Mouse (Mus musculus) adipocyte (in vitro differentiated cells): Measurements from ENCODE around the gene Fnip1.
A peak's percentile ranks its signal among the peaks of the same experiment; 100 is the strongest.
"Not testable (repeated sequence)": the region's sequence is repeated elsewhere in the genome, so short reads cannot be mapped to it uniquely, and the experiment has no call there.

ENCODE experiments used
- DNase-seq: peaks from one replicate; pipeline ENCODE4 v3.0.0-alpha.2; 2016; ENCODE audit warnings: low spot score

The Fnip1 gene

DNA sequence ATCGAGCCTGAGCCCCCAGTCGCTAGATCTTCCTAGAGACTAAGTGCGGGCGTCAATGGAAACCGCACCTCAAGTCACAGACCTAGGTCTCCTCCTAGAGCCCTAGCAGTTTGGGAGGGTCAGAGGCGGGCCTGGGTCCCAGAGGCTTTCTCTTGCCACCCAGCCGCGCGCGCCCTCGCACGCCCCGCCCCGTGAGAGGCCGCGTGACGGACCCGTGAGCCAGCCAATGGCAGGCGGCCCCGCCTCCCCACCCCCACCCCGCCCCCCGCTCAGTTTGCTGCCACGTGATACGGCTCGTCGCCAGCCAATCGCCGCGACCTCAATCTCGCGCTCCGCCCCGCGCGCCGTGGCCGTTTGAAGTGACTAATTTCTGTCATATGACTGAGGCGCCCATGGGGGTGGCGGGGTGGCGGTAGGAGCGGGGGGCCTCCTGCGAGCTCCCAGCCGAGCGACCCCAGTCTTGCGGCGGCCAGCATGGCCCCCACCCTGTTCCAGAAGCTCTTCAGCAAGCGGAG is at the start of gene Fnip1:
Gene Fnip1 (plus strand): TSS at position 377 of the 515 bp plus-strand sequence.
- DNase-seq = peak; percentile 89

DNA sequence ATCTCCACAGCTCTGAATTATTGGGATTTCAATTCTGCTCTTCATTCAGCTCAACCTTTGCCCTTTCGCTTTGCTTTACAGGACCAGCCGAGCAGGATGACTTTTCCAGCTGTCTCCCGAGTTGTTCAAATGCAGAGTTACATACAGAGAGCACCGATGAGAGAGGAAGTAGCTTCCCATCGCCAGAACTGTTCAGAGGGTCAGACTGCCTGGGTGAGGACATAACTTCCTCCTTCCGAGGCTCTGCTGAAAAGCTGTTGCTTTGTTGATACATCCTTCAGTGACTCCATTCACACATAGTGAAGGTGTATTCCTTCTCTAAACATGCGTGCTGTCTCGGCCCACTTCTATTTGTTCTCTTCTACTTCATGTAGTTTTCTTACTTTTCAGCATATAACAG is 47.6 kb upstream of the Fnip1 start:
- DNase-seq = no peak

DNA sequence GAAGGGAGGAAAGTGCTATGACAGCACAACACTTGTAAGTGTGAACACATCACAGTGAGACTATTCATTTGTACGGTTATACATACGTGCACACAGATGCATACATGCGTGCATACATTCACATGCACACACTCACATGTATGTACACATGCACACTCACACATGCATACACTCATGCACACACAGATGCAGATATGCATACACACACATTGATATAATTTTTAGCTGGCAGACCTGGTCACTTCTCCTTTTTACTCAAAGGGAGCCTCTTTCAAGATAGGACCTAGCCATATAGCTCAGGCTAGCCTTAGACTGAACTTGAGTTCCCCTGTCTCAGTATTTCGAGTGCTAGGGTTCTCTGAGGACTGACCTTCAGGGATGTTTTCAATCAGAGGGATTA is 46.7 kb upstream of the Fnip1 start:
- no peak for DNase-seq

DNA sequence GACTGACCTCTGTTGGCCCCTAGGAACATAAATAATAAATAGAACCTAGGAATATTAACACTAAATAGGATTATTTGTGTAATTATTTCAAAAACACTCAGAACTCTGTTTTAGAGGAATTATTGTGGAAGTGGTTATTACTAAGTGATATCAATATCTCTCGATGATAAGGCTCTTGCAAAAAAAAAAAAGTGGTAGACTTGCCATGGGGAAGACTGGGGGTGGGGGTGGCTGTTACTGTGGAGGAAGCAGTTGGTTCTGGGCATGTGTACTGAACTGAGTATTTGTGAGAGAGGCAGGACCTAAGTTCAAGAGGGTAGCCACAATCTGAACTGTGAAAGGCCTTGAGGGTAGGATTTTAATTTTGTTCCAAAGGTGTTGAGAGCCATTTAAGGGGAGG is 41.3 kb upstream of the Fnip1 start:
- no peak for DNase-seq

DNA sequence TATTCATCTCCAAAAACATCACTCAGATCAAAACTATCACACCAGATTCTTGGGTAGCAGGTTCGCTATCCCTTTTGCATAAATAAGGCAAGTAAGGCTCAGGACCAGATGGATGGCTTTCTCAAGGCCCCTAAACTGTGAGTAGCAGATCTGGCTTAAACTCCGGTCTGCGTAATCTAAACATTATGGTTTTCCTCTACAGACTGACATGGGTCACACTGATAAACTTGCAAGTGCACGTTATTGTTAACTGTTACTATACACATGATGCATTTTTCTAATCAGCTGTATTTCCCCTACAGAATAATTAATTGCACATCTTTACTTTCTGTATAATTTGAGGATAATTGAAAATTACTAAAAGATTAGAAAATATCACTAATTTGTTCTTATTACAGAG is 39.9 kb upstream of the Fnip1 start:
- no peak for DNase-seq

DNA sequence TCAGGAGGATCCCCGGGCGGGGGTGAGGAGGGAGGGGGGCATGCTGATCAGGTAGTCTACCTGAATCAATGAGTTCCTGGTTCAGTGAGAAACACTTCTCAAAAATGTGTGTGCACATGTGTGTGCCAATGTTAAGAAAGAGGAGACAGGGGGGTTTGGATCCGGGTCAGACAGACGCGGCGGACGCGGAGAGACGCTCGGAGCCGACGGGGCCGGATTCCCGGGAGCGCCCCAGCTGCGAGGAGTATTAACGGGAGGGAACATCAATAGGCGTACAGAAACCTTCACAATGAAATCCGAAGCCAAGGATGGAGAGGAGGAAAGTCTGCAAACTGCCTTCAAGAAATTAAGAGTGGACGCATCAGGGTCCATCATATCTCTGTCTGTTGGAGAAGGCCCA is 37.2 kb upstream of the Fnip1 start:
- DNase-seq = not testable (repeated sequence)

DNA sequence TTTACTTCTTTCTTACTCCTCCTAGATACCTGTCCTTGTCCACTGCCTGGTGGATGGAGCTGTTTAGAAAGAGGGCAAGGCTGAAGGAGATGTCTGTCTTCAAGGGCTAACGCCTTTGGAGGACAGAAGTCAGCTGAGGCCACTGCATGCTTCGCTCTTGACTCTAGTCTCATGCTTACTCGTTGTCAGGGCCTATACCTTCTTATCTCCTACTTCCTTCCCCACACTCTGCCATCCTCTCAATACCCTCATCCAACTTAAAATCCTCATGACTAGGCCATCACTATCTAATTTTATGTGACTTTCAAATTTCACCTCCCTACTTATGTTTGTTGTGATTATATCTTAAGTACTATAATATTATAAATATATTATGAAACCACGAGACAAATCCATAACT is 33.1 kb upstream of the Fnip1 start:
- DNase-seq = no peak

DNA sequence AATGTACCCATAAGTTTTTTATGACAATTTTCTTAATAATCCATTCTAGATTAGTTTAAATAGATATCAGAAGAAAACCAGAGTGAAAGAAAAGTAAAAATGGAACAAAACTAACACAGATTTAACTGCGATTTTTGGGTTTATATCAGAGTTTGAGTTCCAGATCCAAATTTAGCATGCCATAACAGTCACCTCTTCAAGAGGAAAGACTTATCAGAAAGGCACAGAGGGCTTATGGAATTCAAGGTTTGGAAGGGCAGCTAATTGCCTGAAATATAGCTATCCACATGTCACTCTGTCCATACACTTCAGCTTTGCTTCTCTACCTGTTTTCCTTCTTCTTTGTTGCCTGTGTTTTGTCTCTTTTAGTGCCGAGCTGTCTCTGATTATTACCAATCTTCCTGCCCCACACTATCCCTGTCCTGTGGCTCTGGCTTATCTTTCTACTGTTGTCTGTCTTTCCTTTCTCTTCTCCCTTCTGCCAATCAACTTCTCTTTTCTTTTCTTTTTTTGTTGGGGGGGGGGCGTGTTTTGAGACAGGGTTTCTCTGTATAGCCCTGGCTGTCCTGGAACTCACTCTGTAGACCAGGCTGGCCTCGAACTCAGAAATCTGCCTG is 31.0 kb upstream of the Fnip1 start:
- DNase-seq = no peak

DNA sequence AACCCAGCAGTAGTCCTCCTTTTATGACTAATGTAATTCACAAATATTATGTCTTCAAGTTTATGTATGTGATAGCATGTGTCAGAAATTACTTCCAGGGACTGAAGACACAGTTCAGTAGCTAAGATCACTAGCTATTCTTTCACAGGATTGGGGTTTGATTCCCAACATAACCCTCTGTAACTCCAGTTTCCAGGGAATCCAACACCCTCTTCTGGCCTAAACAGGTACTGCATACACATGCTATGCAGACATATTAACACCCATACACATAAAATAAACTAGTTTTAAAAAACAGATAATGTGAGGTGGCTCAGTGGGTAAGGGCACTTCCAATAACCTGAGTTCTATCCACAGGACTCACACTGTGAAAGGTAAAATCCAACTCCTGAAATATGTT is 27.4 kb upstream of the Fnip1 start:
- no peak for DNase-seq

DNA sequence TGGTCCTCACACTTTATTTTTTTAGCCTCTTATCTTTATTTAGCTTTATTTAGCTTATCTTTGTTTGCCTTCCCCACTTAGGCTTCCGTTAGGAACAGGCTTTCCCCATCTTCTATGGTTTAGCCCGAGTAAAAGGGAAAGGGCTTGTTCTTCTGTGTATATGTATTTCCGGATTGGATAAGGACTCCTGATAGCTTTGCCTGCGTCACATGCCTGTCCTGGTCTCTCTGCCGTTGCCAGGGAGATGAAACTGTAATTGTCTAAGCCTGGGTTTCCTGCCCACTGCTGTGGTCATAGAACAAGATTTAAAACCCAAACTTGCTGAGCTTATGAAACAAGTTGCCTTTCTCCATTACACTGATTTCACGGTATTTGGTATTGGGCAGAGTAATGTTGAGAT is 25.0 kb upstream of the Fnip1 start:
- no peak for DNase-seq

DNA sequence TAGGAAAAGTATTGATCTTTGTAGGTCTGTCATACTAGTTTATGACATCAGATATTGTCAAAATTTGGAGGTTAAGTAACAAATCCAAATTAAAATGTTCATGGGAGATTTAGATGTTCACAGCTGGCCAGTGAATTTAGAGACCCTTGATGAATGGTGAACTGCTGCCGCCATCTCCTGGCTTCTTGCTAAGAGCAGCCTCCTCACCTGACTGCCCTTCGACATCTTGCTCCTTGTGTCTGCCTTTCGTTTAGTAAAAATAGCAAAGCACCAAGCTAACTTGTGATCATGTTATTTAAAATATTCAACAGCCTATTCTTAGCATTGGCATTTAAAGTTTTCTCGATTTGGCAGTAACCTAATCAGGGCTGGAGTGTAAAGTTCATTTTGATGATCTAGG is 15.0 kb upstream of the Fnip1 start:
- DNase-seq = no peak

DNA sequence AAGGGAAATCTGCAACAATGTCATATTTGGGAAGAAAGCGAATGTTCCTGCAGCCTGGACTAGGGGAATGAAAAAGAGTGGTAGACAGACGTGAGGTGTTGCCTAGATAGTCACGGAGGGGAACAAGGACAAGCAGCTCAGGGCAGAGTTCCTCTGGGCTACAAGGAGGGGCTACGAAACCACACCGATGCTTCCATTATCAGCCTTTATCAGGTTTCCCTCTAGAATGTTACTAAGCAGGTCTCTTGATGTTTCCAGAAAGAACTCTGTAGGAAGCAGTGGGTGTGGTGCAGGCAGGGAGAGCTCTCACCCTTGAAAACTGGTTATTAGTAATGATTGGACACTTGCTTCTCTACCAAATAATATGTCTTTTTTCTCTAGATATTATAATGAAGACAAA is 11.7 kb upstream of the Fnip1 start:
- no peak for DNase-seq

DNA sequence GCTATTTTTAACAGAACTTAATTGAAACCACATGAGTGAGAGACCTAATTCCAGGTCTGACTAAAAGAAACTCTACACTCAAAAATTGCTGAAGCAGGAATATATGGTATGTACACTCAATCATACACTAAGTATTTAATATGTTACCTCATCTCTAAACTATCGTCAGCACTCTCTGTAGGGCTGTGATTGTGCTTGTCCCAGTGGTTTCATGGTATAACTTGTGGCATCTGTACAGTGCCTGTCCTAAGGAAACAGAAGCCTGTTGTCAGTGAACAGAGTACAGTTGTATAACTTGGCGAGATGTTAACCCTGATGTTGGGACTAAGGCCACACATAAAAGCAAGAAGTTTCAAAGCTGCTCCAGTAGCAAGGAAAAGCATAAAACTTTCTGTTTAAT is 10.9 kb upstream of the Fnip1 start:
- no peak for DNase-seq

DNA sequence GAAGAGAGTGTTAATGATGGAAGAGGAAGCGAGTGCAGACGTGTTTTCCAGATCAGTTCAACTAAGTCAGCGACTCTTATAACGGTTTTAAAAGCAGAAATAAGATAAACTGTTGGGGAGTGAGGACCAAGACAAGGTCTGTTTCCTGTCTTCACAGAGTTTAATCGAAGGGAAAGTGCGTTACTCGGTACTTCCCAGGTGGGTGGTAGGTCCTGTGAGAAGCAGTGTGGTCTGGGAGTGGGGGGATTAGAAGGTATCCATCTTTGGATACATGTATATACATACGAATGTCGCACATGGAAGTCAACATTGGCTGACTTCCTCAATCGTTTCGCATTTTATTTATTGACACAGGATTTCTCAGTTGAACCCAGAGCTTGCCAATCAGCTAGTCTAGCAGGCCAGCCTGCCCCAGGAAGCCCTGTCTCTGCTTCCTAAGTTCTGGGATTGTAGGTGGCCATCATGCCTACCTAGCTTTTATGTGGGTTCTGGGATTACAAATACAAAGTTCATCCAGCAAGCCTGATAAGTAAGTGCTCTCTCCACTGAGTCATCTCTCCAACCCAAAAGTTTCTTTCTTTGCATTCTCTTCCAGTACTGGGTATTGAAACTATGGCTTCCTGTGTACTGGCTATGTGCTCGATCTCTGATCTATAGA is 10.2 kb upstream of the Fnip1 start:
- no peak for DNase-seq

DNA sequence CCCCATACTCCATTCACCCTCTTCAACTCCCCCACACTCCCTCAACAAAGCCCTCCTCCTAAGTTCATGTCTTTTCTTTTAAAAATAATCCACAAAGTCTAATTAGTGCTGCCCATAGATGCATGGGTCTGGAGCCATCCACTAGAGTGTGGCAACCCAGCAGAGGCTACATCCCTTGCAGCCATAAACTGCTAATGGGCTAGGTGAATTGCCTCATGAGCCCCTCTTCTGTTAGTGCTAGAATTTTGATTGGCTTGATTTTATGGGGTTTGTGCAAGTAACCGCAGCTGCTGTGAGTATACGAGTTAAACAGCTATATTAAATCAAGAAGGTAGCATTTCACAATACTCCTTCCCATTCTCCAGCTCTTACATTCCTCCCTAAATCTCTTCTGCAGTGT is 8.8 kb upstream of the Fnip1 start:
- DNase-seq = no peak

DNA sequence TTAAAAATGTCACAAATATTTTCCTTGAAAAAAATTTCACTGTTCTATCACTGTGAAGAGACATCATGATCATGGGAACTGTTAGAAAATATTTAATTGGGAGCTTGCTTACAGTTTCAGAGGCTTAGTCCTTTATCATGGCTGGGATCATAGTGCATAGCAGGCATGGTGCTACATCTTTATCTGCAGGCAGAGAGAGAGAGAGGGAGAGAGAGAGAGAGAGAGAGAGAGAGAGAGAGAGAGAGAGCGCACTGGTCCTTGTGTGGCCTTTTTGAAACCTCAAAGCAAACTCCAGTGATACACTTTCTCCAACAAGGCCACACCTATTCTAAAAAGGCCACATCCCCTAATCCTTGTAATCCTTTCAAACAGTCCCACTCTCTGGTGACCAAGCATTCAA is 2.2 kb upstream of the Fnip1 start:
- no peak for DNase-seq

DNA sequence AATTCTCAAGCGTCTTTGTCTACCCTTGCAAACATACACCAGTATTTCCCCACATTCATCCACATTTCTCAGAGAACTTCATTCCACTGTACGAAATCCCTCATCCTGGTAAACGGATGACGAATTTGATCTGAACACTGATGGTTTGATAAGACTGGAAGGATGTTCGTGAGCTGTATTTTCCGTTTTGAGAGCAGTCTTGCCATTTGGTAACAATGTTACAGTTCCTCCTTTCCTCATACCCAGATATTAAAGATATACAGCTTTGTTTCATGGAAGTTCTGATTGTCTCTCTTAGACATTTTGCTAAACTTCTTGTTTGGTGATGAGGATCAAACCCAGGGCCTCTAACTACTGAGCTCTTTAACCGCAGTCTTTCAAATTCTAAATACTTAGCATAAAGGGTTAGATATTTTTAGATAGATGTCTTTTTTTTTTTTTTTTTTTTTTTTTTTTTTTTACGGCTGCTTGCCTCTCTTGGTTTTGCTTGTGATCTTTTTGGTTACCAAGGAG is 633 bp upstream of the Fnip1 start:
- peak; percentile 18 for DNase-seq

DNA sequence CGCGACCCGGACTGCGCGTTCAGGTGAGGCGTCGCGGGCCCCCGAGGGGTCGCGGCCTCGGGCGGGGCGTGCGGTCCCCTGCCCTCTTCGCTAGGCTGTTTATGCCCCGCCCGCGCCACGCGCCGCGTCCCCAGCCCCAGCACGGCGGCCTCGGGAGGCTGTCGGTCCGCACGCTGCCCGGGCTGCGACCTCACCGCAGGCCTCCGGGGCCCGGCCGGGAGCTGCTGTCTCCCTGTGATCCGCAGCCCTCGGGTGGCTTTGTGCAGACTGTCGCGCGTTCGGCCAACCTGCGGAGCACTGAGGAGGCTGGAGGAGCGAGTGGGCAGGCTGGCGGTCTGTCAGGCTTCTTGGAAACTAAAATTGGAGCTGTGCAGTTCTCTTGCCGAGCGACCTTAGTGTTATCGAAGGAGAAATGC is 375 bp downstream of the Fnip1 start:
- DNase-seq = peak; percentile 53

DNA sequence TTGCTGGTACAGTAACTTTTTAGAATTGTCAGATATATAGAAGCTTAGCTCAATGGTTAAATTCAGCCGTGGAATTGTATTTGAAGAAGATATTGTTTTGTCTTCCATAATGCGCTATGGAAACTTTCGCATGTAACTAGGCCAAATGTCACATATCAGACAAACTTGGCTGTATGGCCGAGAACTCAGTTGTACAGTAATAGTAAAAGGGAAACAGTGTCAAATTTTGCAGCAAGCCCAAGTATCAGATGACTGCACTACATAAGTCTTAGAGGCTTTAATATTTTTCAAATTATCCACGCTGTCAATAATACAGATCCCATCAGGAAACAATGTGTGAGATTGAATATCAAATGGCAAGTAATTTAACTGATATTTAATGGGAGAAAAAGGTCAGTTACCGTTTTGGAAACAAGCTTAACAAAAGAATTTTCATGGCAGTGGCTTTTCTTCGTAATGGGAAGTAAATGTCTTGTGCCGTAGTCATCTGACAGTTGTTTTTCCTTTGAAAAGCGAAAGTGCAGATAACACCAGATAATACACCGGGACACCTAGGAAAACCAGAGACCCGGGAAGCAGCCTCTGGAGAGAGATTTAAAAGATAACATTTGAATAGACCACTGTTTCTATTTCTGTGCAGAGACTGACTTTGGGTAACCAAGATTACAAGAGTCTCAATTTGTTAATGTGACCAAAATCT is 1.1 kb downstream of the Fnip1 start:
- peak; percentile 48 for DNase-seq

DNA sequence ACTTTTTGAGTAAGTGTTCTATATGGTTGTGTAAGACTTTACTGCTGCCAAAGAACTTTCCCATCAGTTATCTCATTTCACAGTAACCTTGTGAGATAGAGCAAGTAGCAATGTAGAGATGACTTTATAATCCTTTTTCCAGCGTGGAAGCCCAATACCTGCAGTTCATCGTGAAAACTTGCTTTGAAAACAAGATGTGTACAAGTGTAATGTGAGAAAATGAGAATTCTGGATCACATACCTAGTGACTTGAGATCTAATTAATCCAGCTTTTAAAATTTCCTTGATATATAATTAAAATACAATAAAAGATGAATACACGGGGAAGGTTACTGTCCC is 1.7 kb downstream of the Fnip1 start:
- DNase-seq = peak; percentile 21

DNA sequence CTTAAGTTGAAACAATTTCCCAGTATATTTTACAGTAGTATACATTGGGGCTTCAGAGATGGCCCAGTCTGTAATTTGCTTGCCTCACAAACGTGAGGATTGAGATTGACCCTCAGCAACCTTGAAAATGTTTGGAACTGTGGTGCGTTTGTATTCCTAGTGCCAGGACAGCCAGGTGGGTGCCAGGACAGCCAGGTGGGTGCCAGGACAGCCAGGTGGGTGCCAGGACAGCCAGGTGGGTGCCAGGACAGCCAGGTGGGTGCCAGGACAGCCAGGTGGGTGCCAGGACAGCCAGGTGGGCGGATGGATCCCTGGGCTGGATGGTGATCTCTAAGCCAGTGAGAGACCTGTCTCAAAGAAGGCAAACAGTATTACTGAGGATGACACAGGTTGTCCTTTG is 12.8 kb downstream of the Fnip1 start:
- not testable (repeated sequence) for DNase-seq

DNA sequence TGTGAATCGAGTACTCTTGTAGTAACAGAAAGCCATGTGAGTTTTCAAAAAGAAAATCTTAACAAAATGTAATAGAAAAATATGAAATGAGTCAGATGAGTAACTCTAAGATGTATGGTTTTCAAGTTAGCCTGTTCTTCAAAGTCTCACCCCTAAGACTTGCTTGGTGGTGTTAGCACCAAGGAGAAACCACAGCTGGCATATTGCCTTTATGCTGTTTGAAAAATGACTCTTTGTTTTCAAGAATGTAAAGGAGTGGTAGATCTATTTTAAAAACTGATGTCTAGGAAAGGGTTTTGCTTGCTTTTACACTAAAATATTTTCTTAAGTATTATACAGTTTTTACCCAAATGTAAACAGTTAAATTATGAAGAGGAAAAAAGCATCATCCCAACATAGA is 16.5 kb downstream of the Fnip1 start:
- DNase-seq = no peak

DNA sequence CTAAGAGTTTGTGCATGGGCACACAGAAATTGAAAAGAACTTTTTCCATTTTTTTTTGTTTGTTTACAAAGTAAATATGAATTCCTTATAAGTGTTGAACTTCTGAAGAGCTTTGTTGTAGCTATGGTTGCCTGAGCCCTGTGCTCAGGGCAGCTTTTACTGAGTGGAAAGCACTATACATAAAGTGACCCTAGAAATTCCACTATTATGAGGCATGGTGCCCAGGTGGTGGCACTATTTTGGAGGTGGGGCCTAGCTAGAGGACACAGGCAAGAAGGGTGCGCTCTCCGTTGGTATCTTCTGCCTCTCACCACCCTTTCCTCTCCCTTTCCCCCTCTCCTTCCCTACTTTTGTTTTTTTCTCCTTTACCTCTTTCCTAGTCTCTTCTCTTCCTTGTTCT is 18.9 kb downstream of the Fnip1 start:
- no peak for DNase-seq
